Mouse (Mus musculus): ENCODE measurements around the gene Nosip.

DNA sequence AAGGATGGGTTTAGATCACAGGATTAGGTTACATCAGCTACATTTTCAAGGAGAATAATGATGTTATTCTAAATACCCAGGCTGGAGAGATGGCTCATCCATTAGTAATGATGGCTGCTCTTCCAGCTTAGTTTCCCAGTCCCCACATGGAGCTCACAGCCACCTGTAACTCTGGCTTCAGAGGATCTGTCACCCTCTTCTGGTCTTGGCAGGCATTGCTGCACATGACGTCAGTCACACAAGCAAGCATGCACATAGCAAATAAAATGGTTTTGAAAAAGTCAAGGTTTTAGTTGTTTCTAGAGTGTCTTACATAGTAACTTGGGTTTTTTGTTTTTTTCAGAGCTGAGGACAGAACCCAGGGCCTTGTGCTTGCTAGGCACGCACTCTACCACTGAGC lies 10.0 kb downstream of the Nosip start:
- peak; percentile 66 for TF ChIP-seq CTCF (conservative IDR thresholded peaks at IDR 0.05; ENCODE audit: insufficient read depth, insufficient read length, low read depth, low read length)
- TF ChIP-seq POLR2A (IDR thresholded peaks at IDR 0.05; ENCODE audit: low read depth, low read length), result no peak
